Mouse (Mus musculus): ENCODE data around the gene Col11a2. TPM values are rescaled to one million over a fixed set of nuclear protein-coding genes. Genes with fewer than 3 reads are reported as not detected.

Col11a2 gene
- polyA plus RNA-seq (2017; shearing (Covaris generic)): 1 to 10 TPM in 1 of 2 experiments, under 1 TPM in 1; 0.72 to 3.2 TPM

GRCm38 (mm10) chr17:34038878-34039561 is at the start of gene Col11a2:
Gene Col11a2, plus strand, starts transcription at chr17:34039437.

GRCm38 (mm10) chr17:34000150-34000537 is 39.1 kb upstream of the Col11a2 start, which contains the start of gene H2-K1:
Gene H2-K1, minus strand, starts transcription at chr17:34000347.

GRCm38 (mm10) chr17:34024317-34024821 is 14.9 kb upstream of the Col11a2 start, which contains the start of gene Ring1:
Gene Ring1, minus strand, starts transcription at chr17:34024680.

GRCm38 (mm10) chr17:34027656-34028223 is 11.5 kb upstream of the Col11a2 start, which contains the start of gene H2-Ke6:
Gene H2-Ke6, minus strand, starts transcription at chr17:34028060.

GRCm38 (mm10) chr17:34031465-34032173 is 7.6 kb upstream of the Col11a2 start, which contains the start of the genes Slc39a7 and Rxrb:
Gene Slc39a7, minus strand, starts transcription at chr17:34031682.
Gene Rxrb, plus strand, starts transcription at chr17:34031812.

GRCm38 (mm10) chr17:34092197-34092875 is 53.1 kb downstream of the Col11a2 start, which contains the start of gene H2-Oa:
Gene H2-Oa, plus strand, starts transcription at chr17:34092340.

Other genes starting within 250 kb of the Col11a2 start
- 10 to 100 TPM in 1 of 2 experiments, 1 to 10 TPM in 1; 6.9 to 16.4 TPM for gene Kank3, start 228.9 kb upstream of the Col11a2 start, polyA plus RNA-seq (2017; shearing (Covaris generic))
- gene Rps28, start 214.9 kb upstream of the Col11a2 start, polyA plus RNA-seq (2017; shearing (Covaris generic)): 100 to 1,000 TPM; 768 to 791 TPM
- gene Ndufa7, start 214.9 kb upstream of the Col11a2 start, polyA plus RNA-seq (2017; shearing (Covaris generic)): 100 to 1,000 TPM; 295 to 298 TPM
- 10 to 100 TPM; 12.7 to 26.5 TPM for gene Cd320, start 196.3 kb upstream of the Col11a2 start, polyA plus RNA-seq (2017; shearing (Covaris generic))
- not detected for gene Gm7029, start 165.6 kb upstream of the Col11a2 start, polyA plus RNA-seq (2017; shearing (Covaris generic))
- 1 to 10 TPM; 5.4 to 5.9 TPM for gene Kifc1, start 148.8 kb upstream of the Col11a2 start, polyA plus RNA-seq (2017; shearing (Covaris generic))
- 1 to 10 TPM; 2.7 to 8.0 TPM for gene Platr17, start 134.3 kb upstream of the Col11a2 start, polyA plus RNA-seq (2017; shearing (Covaris generic))
- 100 to 1,000 TPM in 1 of 2 experiments, 10 to 100 TPM in 1; 88.4 to 128 TPM for gene Daxx, start 130.0 kb upstream of the Col11a2 start, polyA plus RNA-seq (2017; shearing (Covaris generic))
- gene Tapbp, start 123.5 kb upstream of the Col11a2 start, polyA plus RNA-seq (2017; shearing (Covaris generic)): 100 to 1,000 TPM; 609 to 631 TPM
- gene Zbtb22, start 123.5 kb upstream of the Col11a2 start, polyA plus RNA-seq (2017; shearing (Covaris generic)): 10 to 100 TPM; 19.7 to 30.0 TPM
- gene Rgl2, start 109.9 kb upstream of the Col11a2 start, polyA plus RNA-seq (2017; shearing (Covaris generic)): 100 to 1,000 TPM; 129 to 170 TPM
- gene Pfdn6, start 99.1 kb upstream of the Col11a2 start, polyA plus RNA-seq (2017; shearing (Covaris generic)): 100 to 1,000 TPM; 132 to 142 TPM
- gene Wdr46, start 98.8 kb upstream of the Col11a2 start, polyA plus RNA-seq (2017; shearing (Covaris generic)): 10 to 100 TPM; 59.2 to 75.0 TPM
- gene B3galt4, start 87.9 kb upstream of the Col11a2 start, polyA plus RNA-seq (2017; shearing (Covaris generic)): 10 to 100 TPM; 21.9 to 44.0 TPM
- gene Vps52, start 83.6 kb upstream of the Col11a2 start, polyA plus RNA-seq (2017; shearing (Covaris generic)): 10 to 100 TPM; 69.7 to 81.8 TPM
- 1,000 to 10,000 TPM; 1,990 to 2,168 TPM for gene Rps18, start 83.4 kb upstream of the Col11a2 start, polyA plus RNA-seq (2017; shearing (Covaris generic))
- gene H2-K1, start 39.1 kb upstream of the Col11a2 start, polyA plus RNA-seq (2017; shearing (Covaris generic)): over 10,000 TPM; 12,130 to 12,778 TPM
- gene Ring1, start 14.8 kb upstream of the Col11a2 start, polyA plus RNA-seq (2017; shearing (Covaris generic)): 10 to 100 TPM; 35.6 to 38.2 TPM
- gene H2-Ke6, start 11.4 kb upstream of the Col11a2 start, polyA plus RNA-seq (2017; shearing (Covaris generic)): 100 to 1,000 TPM; 289 to 375 TPM
- gene Slc39a7, start 7.8 kb upstream of the Col11a2 start, polyA plus RNA-seq (2017; shearing (Covaris generic)): 100 to 1,000 TPM in 1 of 2 experiments, 10 to 100 TPM in 1; 96.5 to 149 TPM
- gene Rxrb, start 7.6 kb upstream of the Col11a2 start, polyA plus RNA-seq (2017; shearing (Covaris generic)): 10 to 100 TPM; 66.1 to 98.3 TPM
- gene H2-Oa, start 52.9 kb downstream of the Col11a2 start, polyA plus RNA-seq (2017; shearing (Covaris generic)): 10 to 100 TPM; 31.7 to 45.1 TPM
- gene H2-DMa, start 80.1 kb downstream of the Col11a2 start, polyA plus RNA-seq (2017; shearing (Covaris generic)): 100 to 1,000 TPM in 1 of 2 experiments, 10 to 100 TPM in 1; 99.4 to 105 TPM
- gene Brd2, start 83.2 kb downstream of the Col11a2 start, polyA plus RNA-seq (2017; shearing (Covaris generic)): 100 to 1,000 TPM; 199 to 255 TPM
- gene H2-DMb2, start 103.9 kb downstream of the Col11a2 start, polyA plus RNA-seq (2017; shearing (Covaris generic)): 10 to 100 TPM; 11.6 to 22.4 TPM
- 10 to 100 TPM in 1 of 2 experiments, 1 to 10 TPM in 1; 2.8 to 12.1 TPM for gene H2-DMb1, start 113.6 kb downstream of the Col11a2 start, polyA plus RNA-seq (2017; shearing (Covaris generic))
- 100 to 1,000 TPM; 379 to 418 TPM for gene Tap1, start 148.1 kb downstream of the Col11a2 start, polyA plus RNA-seq (2017; shearing (Covaris generic))
- 100 to 1,000 TPM; 443 to 527 TPM for gene Psmb9, start 148.3 kb downstream of the Col11a2 start, polyA plus RNA-seq (2017; shearing (Covaris generic))
- 1,000 to 10,000 TPM; 1,068 to 1,232 TPM for gene Psmb8, start 158.3 kb downstream of the Col11a2 start, polyA plus RNA-seq (2017; shearing (Covaris generic))
- 100 to 1,000 TPM; 330 to 339 TPM for gene Tap2, start 164.1 kb downstream of the Col11a2 start, polyA plus RNA-seq (2017; shearing (Covaris generic))
- gene H2-Ob, start 199.5 kb downstream of the Col11a2 start, polyA plus RNA-seq (2017; shearing (Covaris generic)): 10 to 100 TPM; 69.7 to 70.8 TPM
- gene H2-Ab1, start 218.3 kb downstream of the Col11a2 start, polyA plus RNA-seq (2017; shearing (Covaris generic)): 100 to 1,000 TPM in 1 of 2 experiments, 10 to 100 TPM in 1; 49.6 to 150 TPM
- 10 to 100 TPM; 40.3 to 86.4 TPM for gene H2-Aa, start 248.4 kb downstream of the Col11a2 start, polyA plus RNA-seq (2017; shearing (Covaris generic))